Mouse (Mus musculus): Measurements from ENCODE around the gene Ugt1a6a.
"Not testable (repeated sequence)": the region's sequence is repeated elsewhere in the genome, so short reads cannot be mapped to it uniquely, and the experiment has no call there.

Gene Ugt1a6a

DNA sequence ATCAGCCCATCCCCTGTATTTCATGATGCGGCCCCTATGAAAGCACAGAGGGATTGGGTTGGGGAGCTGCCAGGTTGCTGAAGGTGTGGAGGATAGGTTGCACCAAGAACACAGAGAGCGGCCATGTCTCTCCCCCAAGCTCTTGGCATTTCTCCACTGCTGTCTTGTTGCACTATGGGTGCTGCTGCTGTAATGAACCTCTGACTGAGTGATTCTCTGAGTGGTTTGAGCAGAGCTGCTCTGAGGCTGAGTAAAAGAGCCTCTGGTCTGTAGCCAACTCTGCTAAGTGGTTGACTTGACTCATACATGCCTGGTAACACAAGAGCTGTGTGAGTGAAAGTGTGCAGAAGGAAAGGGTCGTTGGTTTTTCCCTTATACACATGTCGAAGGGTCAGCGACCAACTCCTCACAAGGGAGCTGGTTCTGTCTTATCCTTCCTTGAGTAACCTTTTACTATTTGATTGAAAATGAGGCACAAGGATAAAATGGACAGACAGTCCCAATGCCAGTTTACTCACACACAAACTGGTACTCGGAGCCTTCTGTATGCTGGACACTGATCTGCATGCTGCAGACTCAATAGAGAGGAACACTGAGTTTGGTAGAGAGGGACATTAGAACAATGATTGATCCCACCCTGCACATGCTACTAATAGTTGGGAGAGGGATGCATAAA lies 758 bp downstream of the Ugt1a6a start:
- not testable (repeated sequence) for DNase-seq (ENCODE audit: low read depth, low spot score)

DNA sequence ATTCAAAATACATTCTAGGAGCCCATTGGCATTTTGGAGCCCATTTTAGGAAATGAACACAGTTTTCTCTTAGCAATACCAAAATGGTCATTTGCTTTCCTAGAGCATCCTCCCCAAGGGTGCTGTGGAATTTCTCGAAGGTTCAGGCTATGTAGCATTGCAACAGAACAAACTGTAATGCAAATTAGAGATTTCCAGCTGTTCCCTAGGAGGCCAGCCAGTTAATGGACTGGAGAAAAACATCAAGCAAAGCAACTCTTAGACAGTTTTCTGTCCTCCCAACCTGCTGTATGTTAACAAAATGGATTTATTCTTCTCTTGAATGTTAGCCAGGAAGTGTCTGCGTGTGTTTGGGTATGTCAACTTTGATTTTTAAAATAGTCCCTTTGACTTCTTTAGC lies 2.0 kb downstream of the Ugt1a6a start:
- no peak for DNase-seq (ENCODE audit: low read depth, low spot score)

DNA sequence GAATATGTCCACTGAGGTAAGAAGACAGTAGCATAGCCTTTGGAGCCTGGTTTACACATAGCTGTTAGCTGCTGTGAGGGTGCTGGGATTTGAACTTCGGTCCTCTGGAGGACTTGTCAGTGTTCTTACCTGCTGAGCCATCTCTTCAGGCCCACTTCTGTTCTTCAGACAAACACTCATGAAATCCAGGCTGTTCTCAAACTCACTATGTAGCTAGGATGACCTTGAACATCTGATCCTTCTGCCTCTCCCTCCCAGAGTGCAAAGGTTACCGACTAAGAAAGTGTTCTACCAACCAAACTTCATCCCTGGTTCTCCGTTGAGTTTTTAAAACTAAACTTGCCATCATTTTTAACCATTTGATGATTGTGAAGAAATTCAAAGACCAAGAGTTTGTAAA lies 2.7 kb downstream of the Ugt1a6a start:
- DNase-seq (ENCODE audit: low read depth, low spot score), result no peak

DNA sequence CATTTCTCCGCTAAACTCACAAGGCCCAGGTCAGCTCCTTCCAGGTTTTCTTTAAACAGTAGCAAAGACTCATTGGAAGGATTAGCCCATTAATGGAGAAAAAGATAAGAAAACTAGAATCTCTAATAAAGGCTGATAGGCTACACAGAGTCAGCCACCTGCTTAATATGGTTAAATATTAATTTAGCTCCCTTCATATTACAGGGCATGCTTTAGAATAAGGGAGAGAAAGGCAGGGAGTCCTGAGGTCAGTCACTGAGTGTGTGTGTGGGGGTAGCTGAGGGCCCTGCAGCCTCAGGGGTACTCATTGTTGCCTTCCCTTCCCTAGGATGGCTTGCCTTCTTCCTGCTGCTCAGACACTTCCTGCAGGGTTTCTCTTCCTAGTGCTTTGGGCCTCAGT lies 3.5 kb downstream of the Ugt1a6a start:
- DNase-seq (ENCODE audit: low read depth, low spot score), result no peak

DNA sequence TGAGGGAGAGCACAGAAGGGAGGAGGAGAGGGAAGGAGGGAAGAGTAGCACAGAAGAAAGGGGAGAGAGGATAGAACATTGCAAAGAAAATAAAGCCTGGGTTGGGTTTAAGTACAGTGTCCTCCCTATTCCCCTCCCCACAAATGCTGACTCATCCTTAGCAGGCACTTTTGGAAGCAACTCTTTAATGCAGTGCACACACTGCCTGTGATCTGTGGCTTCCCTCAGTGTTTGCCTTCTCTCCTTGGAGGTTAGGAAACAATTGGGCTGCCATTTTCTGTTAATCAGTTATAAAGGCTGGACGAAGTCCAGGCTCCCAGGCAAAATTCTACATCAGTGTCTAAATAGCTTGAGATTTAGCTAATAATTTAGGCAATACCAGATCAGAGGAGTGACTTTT lies 5.9 kb downstream of the Ugt1a6a start:
- DNase-seq (ENCODE audit: low read depth, low spot score), result not testable (repeated sequence)

DNA sequence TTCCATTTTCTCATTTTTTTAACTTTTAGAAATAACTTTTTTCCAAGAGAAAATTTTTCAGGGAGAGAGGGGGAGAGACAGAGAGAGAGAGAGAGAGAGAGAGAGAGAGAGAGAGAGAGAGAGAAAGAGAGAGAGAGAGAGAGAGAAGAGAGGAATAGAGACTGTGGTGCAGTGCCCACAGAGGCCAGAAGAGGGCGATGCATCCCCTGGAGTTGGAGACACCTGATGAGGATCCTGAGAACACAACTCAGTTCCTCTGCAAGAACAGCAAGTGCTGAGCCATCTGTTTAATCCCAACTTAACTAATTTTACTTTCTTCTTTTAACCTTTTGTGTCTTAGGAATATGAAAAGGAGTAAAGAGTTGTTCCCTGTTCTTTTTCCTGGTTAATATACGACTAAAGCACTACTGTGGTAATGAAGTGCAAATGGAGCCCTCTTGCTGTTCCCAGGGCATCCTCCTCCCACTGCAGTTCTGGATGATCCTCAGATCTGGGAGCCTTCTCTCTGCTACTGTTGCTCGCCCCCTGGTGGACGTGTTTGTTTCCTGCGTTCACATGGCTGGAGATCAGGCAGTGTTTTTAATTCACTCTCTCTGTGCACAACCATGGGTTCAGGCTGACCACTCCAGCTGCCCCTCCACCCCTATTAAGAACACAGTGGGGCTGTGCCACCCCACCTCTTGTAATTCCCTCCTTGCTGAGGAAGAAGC lies 9.5 kb downstream of the Ugt1a6a start:
- DNase-seq (ENCODE audit: low read depth, low spot score), result peak; percentile 9

DNA sequence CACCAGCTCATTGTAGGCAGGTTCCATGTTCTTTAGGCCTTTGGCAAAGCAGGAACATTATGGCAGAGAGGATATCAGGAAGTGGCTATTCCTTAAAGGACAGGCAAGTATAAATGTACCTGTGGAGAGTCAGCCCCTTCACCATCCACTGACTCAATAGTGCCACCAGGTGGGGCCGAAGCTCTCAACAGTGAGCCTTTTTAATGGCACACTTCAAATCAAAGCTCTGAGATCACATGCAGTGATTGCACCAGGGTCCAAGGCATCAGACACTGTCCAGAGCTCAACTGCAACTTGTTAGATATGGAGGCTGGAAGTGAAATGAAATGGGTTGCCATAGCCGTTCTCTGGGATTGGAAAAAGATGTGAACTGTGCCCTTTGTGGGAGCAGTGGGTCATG lies 10.7 kb downstream of the Ugt1a6a start:
- not testable (repeated sequence) for DNase-seq (ENCODE audit: low read depth, low spot score)

DNA sequence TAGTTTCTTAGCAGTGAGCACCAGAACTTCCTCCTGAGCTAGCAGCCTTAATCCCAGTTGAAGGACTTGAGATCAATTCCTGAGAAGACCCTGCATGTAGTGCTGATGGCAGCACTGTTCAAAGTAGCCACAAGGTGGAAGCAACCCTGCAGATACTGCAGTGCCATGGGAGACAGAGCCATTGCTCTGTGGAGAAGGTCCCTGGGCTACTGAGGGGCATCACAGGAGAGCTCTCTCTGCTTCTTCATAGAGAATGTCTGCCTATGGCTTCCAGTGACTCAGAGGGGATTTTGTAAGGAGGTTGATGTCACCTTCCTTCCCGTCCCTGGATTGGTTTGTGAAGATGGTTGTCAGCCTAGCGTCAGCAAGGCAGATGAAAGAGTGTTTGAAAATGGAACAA lies 15.5 kb downstream of the Ugt1a6a start:
- not testable (repeated sequence) for DNase-seq (ENCODE audit: low read depth, low spot score)

DNA sequence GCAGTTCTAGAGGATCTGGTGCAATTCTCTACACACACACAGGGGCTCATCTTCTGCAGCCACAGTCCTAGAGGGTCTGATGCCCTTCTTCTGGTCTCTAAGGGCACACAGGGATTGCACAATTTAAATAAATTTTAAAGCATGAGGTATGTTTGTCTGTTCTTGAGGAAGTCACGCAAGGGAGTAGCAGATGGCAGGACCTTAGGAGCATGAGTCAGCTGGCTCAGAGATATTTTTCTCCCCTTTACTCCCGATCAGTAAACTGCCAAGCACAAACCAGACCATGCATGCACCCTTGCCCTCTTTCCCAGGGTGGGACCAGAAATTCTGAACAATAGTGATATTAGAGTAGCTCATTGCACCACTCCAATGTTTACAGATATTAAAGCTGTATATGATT lies 23.8 kb downstream of the Ugt1a6a start:
- DNase-seq (ENCODE audit: low read depth, low spot score), result no peak

DNA sequence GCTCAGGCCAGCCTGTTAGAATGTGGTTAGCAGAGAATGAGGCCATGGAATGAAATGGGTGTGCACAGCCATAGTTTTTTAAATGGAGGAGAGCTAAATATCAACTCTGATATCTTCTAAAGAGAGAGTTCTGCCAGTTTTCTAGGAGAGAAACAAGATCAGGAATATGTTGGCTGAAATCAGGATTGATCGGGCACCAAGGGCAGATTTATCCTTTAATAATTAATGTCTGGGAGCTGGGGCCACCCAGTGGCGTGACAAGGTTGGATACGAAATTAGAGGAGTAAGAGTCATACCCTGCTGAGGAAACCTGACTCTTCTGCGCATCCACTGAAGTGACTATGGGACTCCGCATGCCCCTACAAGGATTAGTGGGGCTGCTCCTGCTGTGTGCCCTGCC lies 31.1 kb downstream of the Ugt1a6a start, which contains the start of gene Ugt1a5:
Ugt1a5 (plus strand) TSS at position 302 of the 400 bp plus-strand sequence.
- DNase-seq (ENCODE audit: low read depth, low spot score), result no peak

DNA sequence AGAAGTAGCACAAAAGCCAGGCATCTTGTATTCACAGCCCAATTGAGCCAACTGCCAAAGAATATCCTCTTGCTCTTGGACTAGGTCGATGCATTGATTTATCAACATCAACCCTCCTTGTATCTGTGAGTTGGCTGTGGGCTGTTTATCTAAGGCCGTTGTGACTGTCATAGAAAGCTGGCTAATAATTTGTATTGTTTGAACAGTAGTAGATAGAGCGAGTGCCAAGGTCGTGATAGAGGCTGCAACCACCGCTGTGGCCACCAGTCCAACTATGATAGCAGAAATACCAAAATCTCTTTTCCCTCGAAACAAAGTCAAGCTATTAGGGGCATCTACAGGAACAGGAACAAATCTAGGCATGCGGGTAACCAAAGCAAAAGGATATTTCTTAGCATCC lies 37.6 kb downstream of the Ugt1a6a start:
- DNase-seq (ENCODE audit: low read depth, low spot score), result not testable (repeated sequence)

DNA sequence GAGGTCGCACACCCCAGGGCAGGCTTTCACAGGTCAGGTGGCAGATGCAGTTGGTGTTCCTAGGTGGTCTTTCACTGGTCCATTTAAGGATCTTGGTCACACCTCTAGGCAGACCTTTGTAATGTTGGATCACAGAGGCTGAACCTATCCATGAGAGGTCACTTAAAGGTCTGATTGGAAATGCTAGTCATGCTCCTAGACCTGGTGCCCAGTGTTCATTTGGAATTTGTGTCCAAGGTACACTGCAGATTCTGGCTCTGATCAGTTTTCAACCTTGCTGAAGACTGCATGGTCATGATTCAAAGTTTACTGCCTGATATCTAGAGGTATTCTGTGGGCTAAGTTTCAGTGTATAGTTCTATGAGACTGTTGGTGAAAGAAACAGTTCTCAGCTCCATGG lies 45.0 kb downstream of the Ugt1a6a start:
- DNase-seq (ENCODE audit: low read depth, low spot score), result no peak

DNA sequence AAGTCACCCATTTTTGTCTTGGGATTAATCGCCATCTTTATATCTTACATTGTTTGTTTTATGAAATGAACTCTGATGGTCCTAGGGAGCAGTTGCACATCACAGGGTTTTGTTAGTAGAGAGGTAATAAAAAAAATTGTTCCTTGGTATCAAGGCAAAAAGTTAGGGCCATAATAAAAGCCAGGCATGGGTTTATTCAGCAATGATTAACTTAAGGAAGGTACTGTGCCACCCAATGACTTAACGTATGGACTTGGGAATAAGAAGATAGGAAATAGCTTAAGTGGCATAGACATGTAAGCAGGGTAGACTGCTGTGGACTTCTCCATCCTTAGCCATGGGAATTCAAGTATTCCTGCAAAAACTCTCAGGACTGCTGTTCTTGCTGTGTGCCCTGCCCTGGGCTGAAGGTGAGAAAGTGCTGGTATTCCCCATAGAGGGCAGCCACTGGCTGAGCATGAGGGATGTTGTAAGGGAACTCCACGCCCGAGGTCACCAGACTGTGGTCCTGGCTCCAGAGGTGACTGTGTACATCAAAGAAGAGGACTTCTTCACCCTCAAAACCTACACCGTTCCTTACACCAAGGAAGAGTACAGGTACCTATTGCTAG lies 51.8 kb downstream of the Ugt1a6a start:
- no peak for DNase-seq (ENCODE audit: low read depth, low spot score)

DNA sequence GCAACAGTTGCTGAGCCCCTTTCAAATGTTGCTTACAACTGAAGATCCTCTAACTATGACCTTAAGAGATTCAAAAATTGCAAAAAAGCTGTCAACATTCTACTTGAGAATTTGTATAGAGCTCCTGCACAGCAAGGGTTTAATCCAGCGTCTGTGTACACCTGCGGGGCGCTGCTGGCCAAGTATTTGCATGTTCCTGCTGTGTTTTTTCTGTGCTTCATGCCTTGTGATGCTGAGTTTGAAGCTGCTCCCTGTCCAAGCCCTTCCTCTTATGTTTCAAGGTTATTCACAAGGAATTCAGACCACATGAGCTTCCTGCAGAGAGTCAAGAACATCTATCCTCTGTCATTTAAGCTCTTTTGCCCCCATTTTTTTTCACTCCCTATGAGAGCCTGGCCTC lies 57.5 kb downstream of the Ugt1a6a start:
- DNase-seq (ENCODE audit: low read depth, low spot score), result no peak

DNA sequence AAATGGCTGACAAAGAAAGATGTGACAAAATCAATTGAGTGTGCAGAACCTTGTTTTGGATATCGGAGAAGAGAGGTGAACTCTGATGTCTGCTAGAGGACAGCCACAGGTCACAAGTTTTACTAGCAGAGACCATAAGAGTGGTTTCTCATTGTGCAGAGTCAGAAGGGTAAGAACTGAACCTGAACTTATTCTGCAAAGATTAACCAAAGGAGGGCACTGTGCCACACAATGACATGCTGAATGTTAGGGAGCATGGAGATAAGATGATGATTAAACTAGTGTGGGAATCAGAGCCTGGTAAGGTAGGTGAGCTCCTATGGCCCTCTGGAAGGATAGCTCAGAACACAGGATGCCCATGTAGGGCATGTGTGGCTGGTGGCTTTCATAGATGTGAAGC lies 61.1 kb downstream of the Ugt1a6a start:
- no peak for DNase-seq (ENCODE audit: low read depth, low spot score)

DNA sequence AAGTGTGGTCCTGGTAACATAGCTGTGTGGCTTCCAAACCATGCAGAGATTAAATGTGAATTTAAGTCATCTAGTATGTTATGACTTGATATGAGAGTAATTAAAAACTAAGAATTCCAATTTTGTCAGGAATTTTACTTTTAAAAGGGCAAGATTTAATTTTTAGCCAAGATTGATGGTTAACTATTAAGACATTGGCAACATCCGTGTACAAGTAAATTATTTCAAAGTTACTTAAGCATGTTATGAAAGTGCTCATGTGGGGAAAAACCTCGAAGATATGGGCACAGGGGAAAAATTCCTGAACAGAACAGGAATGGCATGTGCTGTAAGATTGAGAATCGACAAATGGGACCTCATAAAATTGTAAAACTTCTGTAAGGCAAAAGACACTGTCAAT lies 62.8 kb downstream of the Ugt1a6a start:
- DNase-seq (ENCODE audit: low read depth, low spot score), result no peak

DNA sequence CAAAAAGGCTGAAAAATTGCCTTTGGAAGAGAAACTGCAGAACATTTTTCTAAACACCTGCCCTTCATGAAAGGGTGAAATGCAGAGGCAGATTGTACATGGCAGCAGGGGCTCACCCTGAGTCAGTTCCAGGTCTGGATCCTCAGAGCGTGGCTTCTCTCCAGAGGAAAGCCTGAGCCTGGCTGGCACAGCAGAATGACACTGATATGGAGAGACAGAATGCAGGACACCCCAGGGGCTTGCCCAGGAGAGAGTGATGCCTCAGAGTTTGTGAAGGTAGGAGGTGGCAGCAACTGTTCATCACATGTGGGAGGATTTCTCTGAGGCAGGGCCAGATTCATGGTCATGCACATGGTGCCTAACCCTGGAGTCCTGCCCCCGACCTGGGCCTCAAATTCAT lies 65.4 kb downstream of the Ugt1a6a start:
- no peak for DNase-seq (ENCODE audit: low read depth, low spot score)

DNA sequence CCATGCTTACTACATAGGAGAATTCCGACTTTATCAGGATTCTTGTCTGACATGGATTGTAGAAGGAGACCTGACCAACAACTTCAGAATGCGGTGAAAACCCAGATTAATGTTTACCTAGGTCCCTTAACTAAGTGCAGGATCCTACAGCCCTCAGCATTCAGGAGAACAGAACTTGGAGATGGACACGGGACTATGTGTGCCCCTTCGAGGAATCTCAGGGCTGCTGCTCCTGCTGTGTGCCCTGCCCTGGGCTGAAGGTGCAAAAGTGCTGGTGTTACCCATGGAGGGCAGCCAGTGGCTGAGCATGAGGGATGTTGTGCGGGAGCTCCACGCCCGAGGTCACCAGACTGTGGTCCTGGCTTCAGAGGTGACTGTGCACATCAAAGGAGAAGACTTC lies 65.8 kb downstream of the Ugt1a6a start, which contains the start of gene Ugt1a2:
Ugt1a2 (plus strand) TSS at position 146 of the 400 bp plus-strand sequence.
- DNase-seq (ENCODE audit: low read depth, low spot score), result no peak

DNA sequence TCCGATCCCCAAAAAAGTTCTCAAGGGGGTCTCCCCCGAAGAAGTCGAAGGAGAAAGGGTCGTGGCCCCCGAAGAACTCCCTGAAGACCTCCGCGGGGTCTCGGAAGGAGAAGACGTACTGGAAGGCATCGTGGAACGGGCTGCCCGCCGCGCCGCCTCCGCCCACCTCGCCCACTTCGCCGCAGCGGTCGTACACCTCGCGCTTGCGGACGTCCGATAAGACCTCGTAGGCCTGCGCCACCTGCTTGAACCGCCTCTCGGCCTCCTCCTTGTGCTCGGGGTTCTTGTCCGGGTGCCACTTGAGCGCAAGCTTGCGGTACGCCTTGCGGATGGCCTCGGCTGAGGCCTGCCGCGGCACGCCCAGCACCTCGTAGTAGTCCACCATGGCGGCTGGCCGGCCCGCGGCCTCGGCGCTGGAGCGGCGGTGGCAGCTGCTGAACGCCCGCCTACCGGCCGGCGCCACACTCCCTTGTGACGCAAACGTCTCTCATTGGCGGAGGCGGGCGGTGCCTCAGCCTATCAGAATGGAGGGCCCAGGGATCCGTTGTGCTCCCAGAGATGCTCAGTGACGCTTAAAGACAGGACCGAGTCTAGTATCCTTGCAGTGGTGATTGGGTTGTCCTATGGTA lies 70.8 kb downstream of the Ugt1a6a start, which contains the start of gene Dnajb3:
Dnajb3 (minus strand) TSS at position 489 of the 629 bp plus-strand sequence.
- DNase-seq (ENCODE audit: low read depth, low spot score), result peak; percentile 50

DNA sequence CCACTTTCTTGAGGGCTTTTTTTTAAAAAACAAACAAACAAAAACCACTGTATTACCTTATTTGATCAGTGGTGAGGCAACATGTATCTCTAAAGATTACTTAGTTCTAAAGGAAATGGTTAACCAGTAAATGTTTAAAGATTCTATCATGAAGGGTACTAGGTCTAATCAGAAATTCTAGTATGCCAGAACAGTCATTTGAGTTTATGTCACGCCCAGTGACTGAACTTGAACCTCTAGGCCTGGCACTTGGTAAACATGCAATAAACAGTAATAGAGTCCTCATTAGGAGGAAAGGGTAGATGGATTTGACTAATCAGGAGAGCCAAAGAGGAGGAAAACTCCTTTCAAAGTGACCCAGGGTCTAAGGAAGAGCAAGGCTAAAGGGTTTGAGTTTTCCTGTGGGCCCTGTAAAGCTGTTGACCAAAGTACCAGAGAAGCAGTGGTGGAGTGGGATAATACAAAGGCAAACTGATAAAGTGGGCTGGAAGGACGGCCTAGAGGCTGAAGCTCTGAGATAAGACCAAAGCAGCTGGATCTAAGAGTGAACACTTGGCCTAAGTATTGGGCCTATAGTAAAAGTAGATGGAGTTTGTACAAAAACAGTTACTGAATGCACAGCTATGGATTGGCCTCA lies 72.4 kb downstream of the Ugt1a6a start:
- DNase-seq (ENCODE audit: low read depth, low spot score), result no peak

DNA sequence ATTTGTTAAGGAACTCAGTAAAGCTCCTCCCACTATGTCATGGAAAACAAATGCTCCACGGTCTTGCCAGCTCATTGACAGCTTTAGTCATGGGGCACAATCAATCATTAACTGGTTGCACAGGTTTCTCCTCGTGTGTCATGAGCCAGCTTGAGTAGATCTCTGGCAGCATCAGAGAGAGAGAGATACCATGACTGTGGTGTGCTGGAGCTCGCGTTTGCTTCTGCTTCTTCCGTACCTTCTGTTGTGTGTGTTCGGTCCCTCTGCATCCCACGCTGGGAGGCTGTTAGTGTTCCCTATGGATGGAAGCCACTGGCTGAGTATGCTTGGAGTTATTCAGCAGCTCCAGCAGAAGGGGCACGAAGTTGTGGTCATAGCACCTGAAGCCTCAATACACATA lies 77.2 kb downstream of the Ugt1a6a start, which contains the start of gene Ugt1a1:
Ugt1a1 (plus strand) TSS at position 148 of the 400 bp plus-strand sequence.
- no peak for DNase-seq (ENCODE audit: low read depth, low spot score)
